Mouse (Mus musculus): ENCODE measurements at regions not wholly inside any gene's neighbourhood (a gene's known extent, or its start where the extent isn't known, plus 50 kb on each side); places are given as distances from the start of the nearest gene placed in this dataset.

- H3K27ac ChIP-seq (ENCODE audit: control insufficient read depth, insufficient read depth, low read depth, low read length, poor library complexity), result no peak overlapping the region
- 48% methylated on average over 8 of the region's 8 CpGs for WGBS
- no peak overlapping the region for H3K4me3 ChIP-seq (replicated peaks; ENCODE audit: control insufficient read depth, low read depth, low read length)
- TF ChIP-seq CTCF (IDR thresholded peaks at IDR 0.05; ENCODE audit: control insufficient read depth, insufficient read depth, low read length) (no peak), POLR2A (IDR thresholded peaks at IDR 0.05; ENCODE audit: borderline replicate concordance, control insufficient read depth, low read depth, low read length) (no peak)
- H3K4me1 ChIP-seq (ENCODE audit: control insufficient read depth, insufficient read depth, low read length), result no peaks in the 10 kb centered on the region
These were observed 89.3 kb downstream of the Mrpl39 start for GRCm38 (mm10) chr16:84646172-84646684.

DNA sequence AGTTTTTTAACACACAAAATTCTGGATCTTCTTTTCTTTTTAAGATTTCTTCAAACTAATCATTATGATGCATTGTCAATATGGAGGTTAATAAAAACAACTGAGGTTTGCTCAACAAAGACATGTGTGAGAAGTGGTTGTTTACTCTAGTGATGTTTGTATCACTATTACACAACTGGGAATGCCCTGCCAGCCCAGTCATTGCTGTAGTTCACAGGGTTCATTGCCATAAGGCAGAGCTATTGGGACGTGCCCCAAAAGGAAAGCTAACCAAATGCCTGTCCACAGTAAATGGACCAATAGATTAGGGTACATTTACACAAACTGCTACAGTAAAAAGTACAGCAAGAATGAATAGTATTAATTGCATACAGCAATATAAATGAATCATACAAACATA, 84.9 kb downstream of the Mrpl39 start:
- no peaks in the 10 kb centered on the region for H3K4me1 ChIP-seq (ENCODE audit: control insufficient read depth, insufficient read depth, low read length)
- 72% methylated on average over 1 of the region's 1 CpGs for WGBS
- H3K27ac ChIP-seq (ENCODE audit: control insufficient read depth, insufficient read depth, low read depth, low read length, poor library complexity), result no peak overlapping the region
- H3K4me3 ChIP-seq (replicated peaks; ENCODE audit: control insufficient read depth, low read depth, low read length), result no peak overlapping the region
- TF ChIP-seq POLR2A (IDR thresholded peaks at IDR 0.05; ENCODE audit: borderline replicate concordance, control insufficient read depth, low read depth, low read length) (no peak), CTCF (IDR thresholded peaks at IDR 0.05; ENCODE audit: control insufficient read depth, insufficient read depth, low read length) (no peak)

- no peaks in the 10 kb centered on the region for H3K4me1 ChIP-seq (ENCODE audit: control insufficient read depth, insufficient read depth, low read length)
- WGBS, result 79% methylated on average over 1 of the region's 1 CpGs
- H3K4me3 ChIP-seq (replicated peaks; ENCODE audit: control insufficient read depth, low read depth, low read length), result no peak overlapping the region
- TF ChIP-seq CTCF (IDR thresholded peaks at IDR 0.05; ENCODE audit: control insufficient read depth, insufficient read depth, low read length) (no peak), POLR2A (IDR thresholded peaks at IDR 0.05; ENCODE audit: borderline replicate concordance, control insufficient read depth, low read depth, low read length) (no peak)
- H3K27ac ChIP-seq (ENCODE audit: control insufficient read depth, insufficient read depth, low read depth, low read length, poor library complexity), result no peak overlapping the region
These were observed 81.7 kb downstream of the Mrpl39 start for GRCm38 (mm10) chr16:84653873-84654272.

DNA sequence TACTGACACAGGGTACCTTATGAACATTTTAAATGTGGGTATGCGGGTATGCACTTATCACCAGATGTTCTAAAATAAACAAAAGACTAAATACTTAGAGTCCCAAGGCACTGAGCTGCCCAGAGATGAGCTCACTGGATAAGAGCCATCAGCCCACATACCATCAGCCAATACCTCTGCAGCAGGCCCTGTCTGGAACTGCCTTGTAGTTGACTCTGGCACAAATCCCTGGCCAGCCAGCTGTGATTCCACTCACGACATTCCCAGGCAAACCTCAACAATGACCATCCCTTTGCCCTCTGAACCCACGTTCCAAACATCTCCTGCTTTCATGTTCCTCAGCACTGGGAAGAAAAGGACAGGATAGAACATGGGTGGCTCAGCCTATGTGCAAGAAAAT, 73.7 kb downstream of the Mrpl39 start:
- Histone ChIP-seq H3K4me3 (replicated peaks; ENCODE audit: control insufficient read depth, low read depth, low read length) (no peak overlapping the region), H3K27ac (ENCODE audit: control insufficient read depth, insufficient read depth, low read depth, low read length, poor library complexity) (no peak overlapping the region), H3K4me1 (ENCODE audit: control insufficient read depth, insufficient read depth, low read length) (no peaks in the 10 kb centered on the region)
- 72% methylated on average over 3 of the region's 3 CpGs for WGBS
- TF ChIP-seq CTCF (IDR thresholded peaks at IDR 0.05; ENCODE audit: control insufficient read depth, insufficient read depth, low read length) (no peak), POLR2A (IDR thresholded peaks at IDR 0.05; ENCODE audit: borderline replicate concordance, control insufficient read depth, low read depth, low read length) (no peak)

DNA sequence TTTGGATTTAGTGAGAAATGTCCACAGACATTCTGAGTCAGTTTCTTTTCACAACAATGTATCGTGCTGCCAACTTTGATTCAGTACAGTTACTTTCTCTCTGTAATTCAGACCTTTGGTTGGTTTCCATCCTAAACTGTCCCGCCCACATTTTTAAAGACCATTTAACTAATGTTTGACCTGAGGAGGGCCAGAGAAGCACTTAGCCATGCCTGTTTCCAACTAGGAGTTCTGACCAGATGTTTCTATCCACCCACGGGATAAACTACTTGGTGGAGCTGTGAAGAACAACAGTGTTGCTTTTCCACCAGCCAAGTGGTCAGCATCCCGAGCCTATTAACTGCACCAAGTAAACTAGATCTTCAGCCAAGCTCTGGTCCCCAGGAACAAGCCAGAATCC, 72.0 kb downstream of the Mrpl39 start:
- TF ChIP-seq CTCF (IDR thresholded peaks at IDR 0.05; ENCODE audit: control insufficient read depth, insufficient read depth, low read length) (no peak), POLR2A (IDR thresholded peaks at IDR 0.05; ENCODE audit: borderline replicate concordance, control insufficient read depth, low read depth, low read length) (no peak)
- no peaks in the 10 kb centered on the region for H3K4me1 ChIP-seq (ENCODE audit: control insufficient read depth, insufficient read depth, low read length)
- H3K4me3 ChIP-seq (replicated peaks; ENCODE audit: control insufficient read depth, low read depth, low read length), result no peak overlapping the region
- 77% methylated on average over 4 of the region's 4 CpGs for WGBS
- H3K27ac ChIP-seq (ENCODE audit: control insufficient read depth, insufficient read depth, low read depth, low read length, poor library complexity), result no peak overlapping the region

Data from bone marrow, adult 2 months (tissue).